Mouse (Mus musculus): ENCODE data around the gene Snapin. TPM values are rescaled to one million over a fixed set of nuclear protein-coding genes. Genes with fewer than 3 reads are reported as not detected.

Snapin gene
- total and polyA plus RNA-seq, 2 experiments from 2014 or later: 48.2 to 80.4 TPM

DNA sequence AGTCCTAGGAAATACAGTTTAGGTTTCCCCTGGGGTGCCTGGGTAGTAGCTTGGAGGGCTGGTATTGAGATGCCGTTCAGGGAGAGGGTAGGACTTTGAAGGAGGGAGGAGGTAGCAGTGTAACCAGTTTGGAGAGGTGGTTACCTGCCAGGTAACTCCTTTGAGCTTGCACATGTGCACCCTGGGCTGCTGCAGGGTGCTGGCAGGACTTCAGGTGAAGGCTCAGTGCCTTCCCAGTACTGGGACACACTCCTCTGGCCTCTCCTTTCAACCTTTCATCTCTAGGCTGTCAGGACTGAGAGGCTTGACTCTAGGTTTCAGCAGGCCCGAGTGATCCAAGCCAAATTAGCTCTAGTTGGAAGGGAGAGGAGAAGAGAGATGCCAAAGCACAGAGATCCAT, 35.2 kb upstream of the Snapin start:
- H3K4me3 ChIP-seq (ENCODE audit: low read depth, low read length): no peak overlapping the region
- H3K4me1 ChIP-seq (ENCODE audit: insufficient read depth): no peaks in the 10 kb centered on the region
- no peaks in the 10 kb centered on the region for H3K36me3 ChIP-seq (ENCODE audit: insufficient read depth)
- ATAC-seq (no peak), DNase-seq (no peak)
- no peaks in the 10 kb centered on the region for H3K9me3 ChIP-seq (ENCODE audit: low read length)
- H3K27ac ChIP-seq (ENCODE audit: low read depth, low read length): no peak overlapping the region
- TF ChIP-seq CTCF (IDR thresholded peaks at IDR 0.05; ENCODE audit: low read depth): no peak
- 71% methylated on average over 2 of the region's 2 CpGs for WGBS
- no peak overlapping the region for H3K4me2 ChIP-seq (ENCODE audit: low read depth)
- no peak overlapping the region for H3K9ac ChIP-seq
- no peaks in the 10 kb centered on the region for H3K27me3 ChIP-seq (ENCODE audit: insufficient read depth, low read length)

DNA sequence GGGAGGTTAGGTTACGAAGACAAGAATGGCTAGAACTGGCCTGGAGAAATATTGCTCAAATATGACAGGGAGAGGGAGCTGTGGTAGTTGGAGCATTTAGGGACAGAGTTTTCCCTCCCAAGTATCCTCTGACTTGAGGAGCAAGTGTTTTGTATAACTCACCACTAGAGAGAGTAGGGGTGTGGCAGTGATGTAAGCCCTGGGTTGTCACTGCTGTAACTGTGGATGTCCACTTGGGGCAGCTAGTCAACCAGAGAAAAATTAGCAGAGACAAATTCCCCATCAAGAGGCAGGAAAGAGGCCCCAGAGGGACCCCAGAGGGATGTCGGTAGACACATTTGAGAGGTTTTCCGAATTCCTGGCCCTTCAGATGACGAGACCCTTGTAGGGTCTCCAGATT, 34.6 kb upstream of the Snapin start:
- peak; percentile 58 for ATAC-seq
- 68% methylated on average over 4 of the region's 4 CpGs for WGBS
- TF ChIP-seq CTCF (IDR thresholded peaks at IDR 0.05; ENCODE audit: low read depth): peak; percentile 69

DNA sequence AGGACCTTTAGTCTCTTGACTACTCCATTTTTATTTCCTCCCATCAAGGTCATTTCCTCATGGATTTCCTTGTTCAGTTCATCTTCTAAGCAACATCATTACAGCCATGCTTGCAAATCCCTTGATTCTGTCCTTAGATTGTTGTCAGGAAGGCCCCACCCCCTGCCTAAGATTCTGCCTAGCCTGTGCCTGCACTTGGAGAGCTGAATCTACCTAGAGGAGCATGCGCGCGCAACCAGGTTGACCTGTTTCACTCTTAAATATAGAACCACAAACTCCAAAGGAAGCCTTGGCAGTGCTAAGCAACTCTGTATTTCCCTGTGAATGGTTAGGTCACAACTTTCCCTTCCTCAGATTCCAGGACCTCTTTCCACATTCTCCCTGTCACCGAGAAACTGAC, 26.9 kb upstream of the Snapin start:
- H3K27ac ChIP-seq (ENCODE audit: low read depth, low read length): no peak overlapping the region
- TF ChIP-seq CTCF (IDR thresholded peaks at IDR 0.05; ENCODE audit: low read depth): no peak
- peaks cover 18% of the 10 kb centered on the region; the same call in 1 of the 2 replicates for H3K27me3 ChIP-seq (ENCODE audit: insufficient read depth, low read length)
- DNase-seq: no peak
- ATAC-seq: no peak
- H3K36me3 ChIP-seq (ENCODE audit: insufficient read depth): no peaks in the 10 kb centered on the region
- no peak overlapping the region for H3K4me2 ChIP-seq (ENCODE audit: low read depth)
- H3K4me1 ChIP-seq (ENCODE audit: insufficient read depth): 0 out of 2 replicates have a peak, but pooled peaks cover 9% of the 10 kb centered on the region
- no peak overlapping the region for H3K9ac ChIP-seq
- no peaks in the 10 kb centered on the region for H3K9me3 ChIP-seq (ENCODE audit: low read length)
- no peak overlapping the region for H3K4me3 ChIP-seq (ENCODE audit: low read depth, low read length)
- 83% methylated on average over 4 of the region's 4 CpGs for WGBS

More for the DNA sequence above, 34.6 kb upstream of the Snapin start:
- H3K4me3 ChIP-seq (ENCODE audit: low read depth, low read length): no peak overlapping the region
- H3K9me3 ChIP-seq (ENCODE audit: low read length): no peaks in the 10 kb centered on the region
- no peak overlapping the region for H3K27ac ChIP-seq (ENCODE audit: low read depth, low read length)
- no peaks in the 10 kb centered on the region for H3K36me3 ChIP-seq (ENCODE audit: insufficient read depth)
- no peaks in the 10 kb centered on the region for H3K27me3 ChIP-seq (ENCODE audit: insufficient read depth, low read length)
- DNase-seq: peak; percentile 36
- no peaks in the 10 kb centered on the region for H3K4me1 ChIP-seq (ENCODE audit: insufficient read depth)
- H3K9ac ChIP-seq: no peak overlapping the region
- no peak overlapping the region for H3K4me2 ChIP-seq (ENCODE audit: low read depth)

DNA sequence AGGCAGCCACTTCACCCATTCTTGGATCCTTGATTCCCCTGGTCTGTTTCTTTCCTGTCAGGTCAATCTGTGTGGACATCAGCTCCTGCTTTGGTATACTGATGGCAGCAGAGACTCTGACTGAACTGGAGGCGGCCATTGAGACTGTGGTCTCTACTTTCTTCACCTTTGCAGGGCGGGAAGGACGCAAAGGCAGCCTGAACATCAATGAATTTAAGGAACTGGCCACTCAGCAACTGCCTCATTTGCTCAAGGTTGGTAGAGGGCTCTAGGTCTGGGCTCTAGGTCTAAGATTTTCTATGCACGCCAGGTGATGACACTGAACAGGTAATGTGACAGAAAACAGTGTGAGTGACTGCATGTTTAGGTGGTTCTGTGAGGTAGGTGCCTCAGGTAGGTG, 25.0 kb upstream of the Snapin start:
- Histone ChIP-seq H3K9me3 (ENCODE audit: low read length) (no peaks in the 10 kb centered on the region), H3K27me3 (ENCODE audit: insufficient read depth, low read length) (peaks cover 18% of the 10 kb centered on the region; the same call in 1 of the 2 replicates), H3K4me3 (ENCODE audit: low read depth, low read length) (no peak overlapping the region), H3K27ac (ENCODE audit: low read depth, low read length) (no peak overlapping the region), H3K36me3 (ENCODE audit: insufficient read depth) (no peaks in the 10 kb centered on the region), H3K4me1 (ENCODE audit: insufficient read depth) (0 out of 2 replicates have a peak, but pooled peaks cover 9% of the 10 kb centered on the region), H3K4me2 (ENCODE audit: low read depth) (no peak overlapping the region), H3K9ac (no peak overlapping the region)
- no peak for DNase-seq
- no peak for TF ChIP-seq CTCF (IDR thresholded peaks at IDR 0.05; ENCODE audit: low read depth)
- no peak for ATAC-seq
- 94% methylated on average over 4 of the region's 4 CpGs for WGBS

DNA sequence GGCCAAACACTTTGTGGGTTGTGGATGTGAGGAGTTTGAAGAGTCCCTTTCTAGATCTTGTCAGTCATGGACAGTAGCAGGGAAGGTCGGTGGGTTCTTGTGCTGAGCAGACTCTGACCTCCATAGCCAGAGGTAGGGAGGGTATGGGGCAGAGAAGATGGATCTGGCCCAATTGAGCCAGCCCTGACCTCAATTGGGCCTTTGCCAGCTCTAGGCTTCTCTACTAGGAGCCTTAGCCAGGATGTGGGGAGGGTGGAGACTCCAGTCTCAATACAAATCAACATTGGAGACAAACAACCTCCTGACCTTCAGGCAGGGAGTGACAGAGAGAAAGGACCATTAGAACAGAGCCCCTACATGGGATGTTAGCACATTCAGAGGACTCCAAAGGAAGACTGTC, 24.4 kb upstream of the Snapin start:
- Histone ChIP-seq H3K27ac (ENCODE audit: low read depth, low read length) (no peak overlapping the region), H3K4me1 (ENCODE audit: insufficient read depth) (0 out of 2 replicates have a peak, but pooled peaks cover 9% of the 10 kb centered on the region), H3K9ac (no peak overlapping the region), H3K27me3 (ENCODE audit: insufficient read depth, low read length) (peaks cover 18% of the 10 kb centered on the region; the same call in 1 of the 2 replicates), H3K4me3 (ENCODE audit: low read depth, low read length) (peak overlapping the region; percentile 33; the same call in 1 of the 2 replicates), H3K4me2 (ENCODE audit: low read depth) (peak overlapping the region; percentile 67), H3K9me3 (ENCODE audit: low read length) (no peaks in the 10 kb centered on the region), H3K36me3 (ENCODE audit: insufficient read depth) (no peaks in the 10 kb centered on the region)
- 65% methylated on average over 1 of the region's 1 CpGs for WGBS
- ATAC-seq: no peak
- TF ChIP-seq CTCF (IDR thresholded peaks at IDR 0.05; ENCODE audit: low read depth): no peak
- DNase-seq: no peak

DNA sequence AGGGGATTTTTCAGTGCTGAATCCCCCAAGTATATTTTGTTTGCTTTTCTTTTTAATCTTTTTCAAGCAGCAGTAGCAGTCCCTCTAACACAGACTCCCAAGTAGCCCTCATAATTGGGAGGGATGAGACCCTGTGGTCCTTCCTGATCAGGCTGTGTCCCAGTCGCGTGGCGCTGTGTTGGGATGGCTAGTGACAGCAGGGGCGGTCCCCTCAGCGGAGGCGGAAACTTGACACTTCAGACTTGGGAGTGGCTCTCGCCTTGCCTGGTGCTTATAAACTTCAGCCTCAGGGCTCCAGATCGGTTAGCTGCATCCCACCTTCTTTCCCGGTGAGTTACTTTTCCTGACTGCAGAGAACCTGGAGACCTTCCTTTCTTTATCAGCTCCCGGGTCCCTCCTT, 23.9 kb upstream of the Snapin start:
- Histone ChIP-seq H3K9ac (peak overlapping the region; percentile 40; the same call in 1 of the 2 replicates), H3K27me3 (ENCODE audit: insufficient read depth, low read length) (peaks cover 18% of the 10 kb centered on the region; the same call in 1 of the 2 replicates), H3K4me2 (ENCODE audit: low read depth) (peak overlapping the region; percentile 67), H3K4me1 (ENCODE audit: insufficient read depth) (0 out of 2 replicates have a peak, but pooled peaks cover 9% of the 10 kb centered on the region), H3K36me3 (ENCODE audit: insufficient read depth) (no peaks in the 10 kb centered on the region), H3K27ac (ENCODE audit: low read depth, low read length) (no peak overlapping the region), H3K4me3 (ENCODE audit: low read depth, low read length) (peak overlapping the region; percentile 33), H3K9me3 (ENCODE audit: low read length) (no peaks in the 10 kb centered on the region)
- ATAC-seq (peak; percentile 38; the same call in 1 of the 2 replicates), DNase-seq (no peak)
- WGBS: under 1% methylated on average over 10 of the region's 10 CpGs
- TF ChIP-seq CTCF (IDR thresholded peaks at IDR 0.05; ENCODE audit: low read depth): no peak

DNA sequence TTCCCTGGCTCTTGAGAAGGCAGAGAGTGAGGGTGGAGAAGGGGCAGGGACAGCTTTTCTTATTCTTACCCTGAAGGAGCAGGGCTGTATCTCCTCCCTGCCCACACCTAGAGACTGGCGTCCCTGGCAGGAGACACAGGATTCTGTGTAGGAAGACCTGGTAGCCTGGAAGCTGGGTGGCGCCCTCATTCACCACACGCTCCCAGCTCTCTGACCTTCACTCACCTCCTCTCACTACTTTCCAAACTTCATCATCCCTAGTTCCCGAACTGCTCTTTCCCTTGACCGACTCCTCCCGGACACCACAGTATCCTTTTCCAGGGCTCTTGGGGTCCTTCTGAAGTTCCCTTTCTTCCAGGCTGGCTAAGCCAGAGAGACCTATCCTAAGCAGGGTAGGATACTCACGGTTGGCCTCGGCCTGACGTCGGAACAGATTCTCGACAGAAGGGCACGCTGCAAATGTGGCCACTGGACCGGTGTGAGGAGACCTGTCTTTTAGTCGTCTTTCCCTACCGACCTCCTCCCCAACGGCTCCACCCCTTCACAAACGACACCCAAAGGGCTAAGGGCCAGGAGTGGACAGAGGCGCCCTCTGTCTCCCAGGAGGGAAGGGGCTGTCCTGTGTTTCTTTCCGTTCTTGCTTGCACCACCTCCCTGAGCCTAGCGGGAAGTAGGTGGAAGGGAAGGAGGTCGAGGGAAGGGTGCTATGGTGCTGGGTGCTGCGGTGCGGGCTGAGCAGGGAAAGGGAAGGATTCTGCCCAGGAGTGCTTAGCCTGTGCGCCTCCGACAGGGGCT, 23.2 kb upstream of the Snapin start, which contains the start of the genes S100a1 and S100a13:
Gene S100a1 (minus strand): TSS at position 597 of the 795 bp plus-strand sequence.
Gene S100a13 (plus strand): TSS at position 640 of the 795 bp plus-strand sequence.
- peak; percentile 42 for ATAC-seq
- TF ChIP-seq CTCF (IDR thresholded peaks at IDR 0.05; ENCODE audit: low read depth): peak; percentile 39; the same call in 1 of the 2 replicates
- Histone ChIP-seq H3K4me3 (ENCODE audit: low read depth, low read length) (peak within 1 kb of the TSS; percentile 33), H3K27ac (ENCODE audit: low read depth, low read length) (no peak within 1 kb of the TSS), H3K27me3 (ENCODE audit: insufficient read depth, low read length) (peaks cover 18% of the 10 kb centered on the region; the same call in 1 of the 2 replicates), H3K4me2 (ENCODE audit: low read depth) (peak within 1 kb of the TSS; percentile 67), H3K4me1 (ENCODE audit: insufficient read depth) (0 out of 2 replicates have a peak, but pooled peaks cover 9% of the 10 kb centered on the region), H3K9ac (peak within 1 kb of the TSS; percentile 40), H3K9me3 (ENCODE audit: low read length) (no peaks in the 10 kb centered on the region), H3K36me3 (ENCODE audit: insufficient read depth) (no peaks in the 10 kb centered on the region)
- DNase-seq: peak; percentile 32
- WGBS: 5% methylated on average over 25 of the region's 25 CpGs

Data from forebrain, postnatal 0 days (tissue).